Mouse (Mus musculus) frontal cortex, postnatal 25 days (tissue): ENCODE measurements around the gene Ppp1ca.

ENCODE experiments used
- DNase-seq, 2 experiments: peaks; one replicate each; pipeline ENCODE4 v3.0.0; 2022; ENCODE audit warnings: low spot score in 2 of 2

Ppp1ca gene

GRCm38 (mm10) chr19:4191528-4192250 lies at the start of gene Ppp1ca:
Gene Ppp1ca (plus strand): TSS chr19:4192065.
- peak; percentile 70 to 88 for DNase-seq

- no peak for DNase-seq
Measured at GRCm38 (mm10) chr19:4142416-4143173, 49.3 kb upstream of the Ppp1ca start.

- no peak for DNase-seq
Measured at GRCm38 (mm10) chr19:4143759-4144268, 48.1 kb upstream of the Ppp1ca start, which contains the start of gene Cabp4. Gene Cabp4 (minus strand): TSS chr19:4144033.

GRCm38 (mm10) chr19:4144550-4145498 lies 47.0 kb upstream of the Ppp1ca start:
- no peak for DNase-seq

- DNase-seq, result no peak
Measured at GRCm38 (mm10) chr19:4145936-4146335, 45.9 kb upstream of the Ppp1ca start.

GRCm38 (mm10) chr19:4146366-4147021 lies 45.4 kb upstream of the Ppp1ca start:
- DNase-seq, result no peak

GRCm38 (mm10) chr19:4147022-4147405 lies 44.9 kb upstream of the Ppp1ca start:
- no peak for DNase-seq

GRCm38 (mm10) chr19:4147782-4148490 lies 43.9 kb upstream of the Ppp1ca start:
- no peak for DNase-seq

GRCm38 (mm10) chr19:4148491-4148806 lies 43.4 kb upstream of the Ppp1ca start, which contains the start of gene Coro1b:
Gene Coro1b (plus strand): TSS chr19:4148619.
- peak; percentile 91 to 92 for DNase-seq

- DNase-seq, result no peak
Measured at GRCm38 (mm10) chr19:4148819-4149218, 43.0 kb upstream of the Ppp1ca start.

- no peak for DNase-seq
Measured at GRCm38 (mm10) chr19:4149283-4149682, 42.6 kb upstream of the Ppp1ca start.

GRCm38 (mm10) chr19:4149764-4150461 lies 42.0 kb upstream of the Ppp1ca start:
- DNase-seq, result no peak

GRCm38 (mm10) chr19:4150567-4151487 lies 41.0 kb upstream of the Ppp1ca start:
- no peak for DNase-seq

- no peak for DNase-seq
Measured at GRCm38 (mm10) chr19:4151488-4151860, 40.4 kb upstream of the Ppp1ca start.

GRCm38 (mm10) chr19:4151898-4152297 lies 40.0 kb upstream of the Ppp1ca start:
- no peak for DNase-seq

GRCm38 (mm10) chr19:4152445-4153231 lies 39.2 kb upstream of the Ppp1ca start:
- no peak for DNase-seq

- no peak for DNase-seq
Measured at GRCm38 (mm10) chr19:4153232-4153654, 38.6 kb upstream of the Ppp1ca start, which contains the start of gene Ptprcap. Gene Ptprcap (plus strand): TSS chr19:4153604.
